Mouse (Mus musculus) hindbrain, embryonic 14.5 days (tissue): ENCODE measurements around the gene Rtn1. TPM values are rescaled to one million over a fixed set of nuclear protein-coding genes. Genes with fewer than 3 reads are reported as not detected.

Experiments
- ATAC-seq: fragments of 200-750 bp; cut with Nextera tagmentation; 2 replicates; pipeline ENCODE4 v1.8.0; 2017; ENCODE audit warnings: moderate number of reproducible peaks, mild to moderate bottlenecking, moderate TSS enrichment, moderate library complexity; ENCODE audit not compliant: low FRiP score
- DNase-seq: peaks from one replicate; pipeline ENCODE4 v3.0.0-alpha.2; 2015; ENCODE audit warnings: low spot score
- H3K27ac ChIP-seq: fragments of 300-500 bp; sonication (generic); 2 replicates; pipeline ENCODE4 v1.5.1; 2014; ENCODE audit warnings: mild to moderate bottlenecking, moderate library complexity
- H3K27me3 ChIP-seq: fragments of 300-500 bp; sonication (generic); 2 replicates; pipeline ENCODE4 v1.6.1; 2014; ENCODE audit warnings: mild to moderate bottlenecking, low read length, mixed read lengths; ENCODE audit not compliant: control insufficient read depth, insufficient read depth
- H3K36me3 ChIP-seq: fragments of 300-500 bp; sonication (generic); replicated peaks from 2 replicates; pipeline ENCODE4 v1.6.1; 2014; ENCODE audit not compliant: control insufficient read depth, insufficient read depth
- H3K4me1 ChIP-seq: fragments of 300-500 bp; sonication (generic); replicated peaks from 2 replicates; pipeline ENCODE4 v1.6.1; 2014; ENCODE audit warnings: antibody characterized with exemption, low read length, mixed read lengths; ENCODE audit not compliant: control insufficient read depth, insufficient read depth
- H3K4me2 ChIP-seq: fragments of 300-500 bp; sonication (generic); replicated peaks from 2 replicates; pipeline ENCODE4 v1.6.1; 2014; ENCODE audit warnings: mild to moderate bottlenecking, moderate library complexity
- H3K4me3 ChIP-seq: fragments of 300-500 bp; sonication (generic); replicated peaks from 2 replicates; pipeline ENCODE4 v1.5.1; 2014; ENCODE audit warnings: mild to moderate bottlenecking, low read length
- H3K9ac ChIP-seq: fragments of 300-500 bp; sonication (generic); 2 replicates; pipeline ENCODE4 v1.6.1; 2014
- H3K9me3 ChIP-seq: fragments of 300-500 bp; sonication (generic); 2 replicates; pipeline ENCODE4 v1.6.1; 2016; ENCODE audit warnings: low read length; ENCODE audit not compliant: control insufficient read depth
- WGBS: fragments of 180-500 bp; shearing (Covaris S2); extraction: QIAGEN DNeasy Blood & Tissue Kit; methylation state at CpG from one replicate; pipeline ENCODE4 v1.1.7; 2014; 5-methylcytosine and 5-hydroxymethylcytosine counted together
- polyA plus RNA-seq: library from polyadenylated mRNA; unstranded; fragments of >200 nt; fragmentation: Nextera tagmentation; extraction: Ambion mirVana; gene quantifications from 2 replicates; pipeline ENCODE4 v1.2.1, GENCODE M21; 2014

The Rtn1 gene
- polyA plus RNA-seq, result 2,853 and 2,859 TPM in 2 replicates

DNA sequence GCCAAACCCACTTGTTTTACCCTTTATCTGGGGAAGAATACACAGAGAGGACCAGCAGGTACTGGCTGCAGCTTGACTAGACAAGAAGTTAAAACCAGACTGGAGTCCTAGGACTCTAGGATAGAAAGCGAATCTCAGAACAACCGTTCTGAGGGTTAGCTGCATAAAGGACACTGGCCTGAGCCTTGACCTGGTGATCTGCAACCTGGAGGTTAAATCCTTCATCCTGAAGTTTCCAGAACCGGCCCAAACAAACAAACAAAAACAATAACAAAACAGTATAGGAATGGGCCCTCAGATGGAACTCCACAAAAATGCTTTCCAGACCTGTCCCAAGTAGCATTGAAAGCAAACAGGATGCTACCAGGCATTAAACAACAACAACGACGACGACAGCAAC lies at the start of gene Rtn1:
Gene Rtn1 (minus strand): TSS at position 101 of the 400 bp plus-strand sequence.
- peak within 1 kb of the TSS; percentile 60 for H3K4me2 ChIP-seq
- H3K36me3 ChIP-seq, result no peaks in the 10 kb centered on the region
- H3K27ac ChIP-seq, result peak within 1 kb of the TSS; percentile 87
- DNase-seq (no peak), ATAC-seq (0 out of 2 replicates have a peak, but pooled peaks have one; percentile 3)
- peaks cover 13% of the 10 kb centered on the region for H3K4me1 ChIP-seq
- WGBS, result 32% methylated on average over 6 of the region's 6 CpGs
- no peaks in the 10 kb centered on the region for H3K9me3 ChIP-seq
- H3K9ac ChIP-seq, result peak within 1 kb of the TSS; percentile 86
- no peaks in the 10 kb centered on the region for H3K27me3 ChIP-seq
- H3K4me3 ChIP-seq, result peak within 1 kb of the TSS; percentile 85

DNA sequence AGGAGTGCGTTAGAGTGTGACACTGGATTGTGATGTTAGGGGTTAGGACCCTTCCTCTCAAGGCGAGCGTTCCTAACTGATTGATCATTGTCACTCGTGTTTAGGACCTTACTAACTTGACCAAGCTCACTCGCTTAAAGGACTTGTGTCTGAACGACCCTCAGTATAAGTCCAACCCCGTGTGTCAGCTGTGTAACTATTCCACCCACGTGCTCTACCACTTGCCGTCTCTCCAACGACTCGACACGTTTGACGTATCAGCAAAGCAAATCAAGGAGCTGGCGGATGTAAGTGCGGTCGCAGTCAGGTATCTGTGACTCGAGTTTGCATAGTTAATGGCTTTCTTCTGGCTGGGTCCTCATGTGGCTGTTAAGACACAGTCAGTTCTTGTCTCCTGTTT lies 45.1 kb upstream of the Rtn1 start:
- no peak for DNase-seq
- no peak for ATAC-seq
- 78% methylated on average over 17 of the region's 17 CpGs for WGBS
- H3K27me3 ChIP-seq, result no peaks in the 10 kb centered on the region
- no peaks in the 10 kb centered on the region for H3K9me3 ChIP-seq
- no peak overlapping the region for H3K27ac ChIP-seq
- H3K4me3 ChIP-seq, result no peak overlapping the region
- H3K4me2 ChIP-seq, result no peak overlapping the region
- H3K9ac ChIP-seq, result no peak overlapping the region
- H3K36me3 ChIP-seq, result no peaks in the 10 kb centered on the region
- no peaks in the 10 kb centered on the region for H3K4me1 ChIP-seq

DNA sequence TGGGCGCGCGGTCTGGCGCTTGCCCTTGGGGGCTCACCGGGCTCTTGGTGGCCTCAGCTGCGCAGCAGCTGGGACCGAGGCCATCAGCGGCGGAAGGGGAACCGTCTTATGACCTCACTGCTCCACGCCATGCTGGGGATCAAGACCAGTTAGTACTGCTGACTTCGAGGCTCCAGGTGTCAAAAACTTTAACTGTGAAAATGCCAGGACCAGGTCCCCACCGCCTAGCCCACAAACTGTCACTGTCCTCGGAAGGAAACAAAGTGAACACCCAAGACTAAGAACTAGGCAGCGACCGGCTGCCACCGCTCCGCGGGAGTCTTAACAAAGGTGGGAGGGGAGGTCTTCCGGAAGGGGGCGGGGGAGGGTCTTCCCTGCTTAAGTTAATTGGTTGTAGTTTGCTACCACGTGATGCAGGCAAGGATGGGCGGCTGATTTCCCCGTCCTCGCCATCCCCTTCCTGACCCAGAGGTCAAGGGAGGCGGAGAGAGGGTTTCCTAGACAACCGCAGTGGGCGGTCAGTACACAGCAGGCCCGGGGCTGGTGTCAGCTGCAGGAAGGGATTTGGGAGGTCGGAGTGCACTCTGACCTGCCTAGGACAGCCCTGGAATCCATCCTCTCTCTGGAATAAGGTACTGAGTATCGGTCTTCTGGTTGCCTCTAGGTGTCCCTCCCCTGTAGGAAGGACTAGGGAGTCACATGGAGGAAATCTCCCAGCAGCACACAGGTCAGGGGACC lies 33.2 kb upstream of the Rtn1 start, which contains the start of gene Lrrc9:
Gene Lrrc9 (plus strand): TSS at position 28 of the 738 bp plus-strand sequence.
- Histone ChIP-seq H3K4me1 (0 out of 2 replicates have a peak, but pooled peaks cover 16% of the 10 kb centered on the region), H3K4me3 (peak within 1 kb of the TSS; percentile 36), H3K4me2 (peak within 1 kb of the TSS; percentile 74), H3K9me3 (no peaks in the 10 kb centered on the region), H3K9ac (peak within 1 kb of the TSS; percentile 53), H3K36me3 (no peaks in the 10 kb centered on the region), H3K27me3 (no peaks in the 10 kb centered on the region), H3K27ac (no peak within 1 kb of the TSS)
- ATAC-seq, result peak; percentile 81
- under 1% methylated on average over 31 of the region's 31 CpGs for WGBS
- peak; percentile 72 for DNase-seq

DNA sequence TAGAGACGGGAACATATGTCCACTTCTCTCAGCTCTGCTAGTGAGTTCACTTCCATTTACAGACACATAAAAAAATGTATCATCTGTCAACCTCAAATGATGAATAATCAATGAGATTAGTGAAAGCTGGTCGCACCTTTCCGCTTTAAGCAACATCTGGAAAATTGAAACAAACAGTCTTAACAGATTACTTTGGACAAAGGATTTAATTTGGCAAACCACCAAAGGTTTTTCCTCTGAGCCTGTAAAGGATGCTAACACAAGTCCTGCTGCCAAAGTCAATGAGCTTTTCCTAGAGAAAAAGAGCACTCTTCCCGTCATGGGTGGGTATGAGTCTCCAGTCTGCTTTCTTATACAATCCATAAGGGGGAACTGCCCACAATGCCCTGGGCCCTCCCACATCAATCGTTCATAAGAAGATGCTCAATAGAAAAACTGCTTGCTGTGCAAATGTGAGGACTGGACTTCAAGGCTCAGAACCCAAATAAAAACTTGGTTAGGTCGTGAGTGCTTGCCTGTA lies 30.2 kb upstream of the Rtn1 start:
- 51% methylated on average over 6 of the region's 6 CpGs for WGBS
- Histone ChIP-seq H3K36me3 (no peaks in the 10 kb centered on the region), H3K4me3 (no peak overlapping the region), H3K9ac (no peak overlapping the region), H3K4me1 (0 out of 2 replicates have a peak, but pooled peaks cover 16% of the 10 kb centered on the region), H3K4me2 (no peak overlapping the region), H3K27me3 (no peaks in the 10 kb centered on the region), H3K9me3 (no peaks in the 10 kb centered on the region), H3K27ac (no peak overlapping the region)
- DNase-seq (no peak), ATAC-seq (no peak)

DNA sequence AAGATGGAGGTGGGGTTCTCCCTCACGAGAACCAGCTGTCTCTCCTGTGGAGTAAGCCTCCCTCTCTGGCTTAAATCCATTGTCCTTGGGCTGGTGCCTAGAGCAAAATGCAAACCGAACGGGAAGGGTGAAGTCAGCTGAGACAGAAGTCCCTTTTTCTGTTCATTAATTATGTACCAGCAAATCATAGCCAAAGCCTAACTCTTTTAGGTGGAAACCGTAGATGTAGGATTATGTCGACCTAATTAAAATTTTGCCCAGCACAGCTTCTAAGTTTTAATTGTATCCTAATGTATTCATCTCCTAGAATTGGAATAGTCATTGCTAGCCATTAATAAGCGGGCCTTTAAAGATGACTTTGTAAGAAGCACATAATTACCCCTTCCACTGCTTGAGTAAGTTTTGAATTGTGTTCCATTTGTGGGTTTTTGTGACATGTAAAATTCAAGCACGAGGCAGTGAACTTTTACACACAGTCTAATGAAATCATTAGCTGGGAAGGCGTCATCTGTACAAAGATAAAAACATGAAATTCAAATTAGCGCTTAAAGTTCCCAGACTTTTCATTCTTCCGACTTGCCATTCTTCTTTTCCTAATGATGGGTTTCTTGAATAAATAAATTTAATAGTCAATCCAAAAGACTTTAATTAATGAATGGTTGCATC lies 29.0 kb upstream of the Rtn1 start:
- H3K4me3 ChIP-seq, result no peak overlapping the region
- no peak for DNase-seq
- no peaks in the 10 kb centered on the region for H3K9me3 ChIP-seq
- H3K4me1 ChIP-seq, result 0 out of 2 replicates have a peak, but pooled peaks cover 16% of the 10 kb centered on the region
- H3K27me3 ChIP-seq, result no peaks in the 10 kb centered on the region
- peak overlapping the region; percentile 49; the same call in 1 of the 2 replicates for H3K27ac ChIP-seq
- WGBS, result 46% methylated on average over 10 of the region's 10 CpGs
- H3K4me2 ChIP-seq, result no peak overlapping the region
- H3K9ac ChIP-seq, result no peak overlapping the region
- H3K36me3 ChIP-seq, result no peaks in the 10 kb centered on the region
- ATAC-seq, result no peak

DNA sequence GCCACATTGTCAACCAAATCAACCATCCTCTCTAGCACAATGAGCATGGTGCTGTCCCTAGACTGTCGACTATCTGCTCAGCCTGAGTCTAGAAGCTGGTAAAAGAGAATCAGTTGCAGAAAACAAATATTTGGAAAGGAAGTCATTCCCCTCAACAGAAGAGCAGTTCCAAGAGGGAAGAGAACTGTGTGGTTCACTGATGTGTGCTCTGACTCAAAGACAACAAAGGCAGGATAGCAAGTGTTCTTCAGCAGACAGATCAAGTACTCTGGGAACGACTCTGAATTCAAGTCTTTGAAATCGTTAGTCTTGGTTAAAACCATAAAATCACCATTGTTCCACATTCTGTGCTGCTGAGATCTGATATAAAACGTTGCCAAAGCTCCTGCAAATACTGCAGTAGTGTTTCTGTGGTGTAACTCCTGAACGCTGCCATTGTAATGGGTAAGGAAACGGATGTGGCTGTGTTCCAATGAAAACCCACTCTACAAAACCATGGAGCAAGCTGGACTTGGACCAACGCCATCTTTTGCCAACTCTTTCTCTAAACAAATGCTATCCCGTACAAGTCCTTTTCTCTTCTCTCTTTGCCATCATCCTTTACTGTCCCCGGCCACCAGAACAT lies 24.5 kb upstream of the Rtn1 start:
- Histone ChIP-seq H3K4me1 (0 out of 2 replicates have a peak, but pooled peaks cover 6% of the 10 kb centered on the region), H3K4me2 (no peak overlapping the region), H3K27ac (no peak overlapping the region), H3K9me3 (no peaks in the 10 kb centered on the region), H3K4me3 (no peak overlapping the region), H3K27me3 (no peaks in the 10 kb centered on the region), H3K36me3 (no peaks in the 10 kb centered on the region), H3K9ac (no peak overlapping the region)
- peak; percentile 37; the same call in 1 of the 2 replicates for ATAC-seq
- DNase-seq, result peak; percentile 51
- 51% methylated on average over 9 of the region's 9 CpGs for WGBS

DNA sequence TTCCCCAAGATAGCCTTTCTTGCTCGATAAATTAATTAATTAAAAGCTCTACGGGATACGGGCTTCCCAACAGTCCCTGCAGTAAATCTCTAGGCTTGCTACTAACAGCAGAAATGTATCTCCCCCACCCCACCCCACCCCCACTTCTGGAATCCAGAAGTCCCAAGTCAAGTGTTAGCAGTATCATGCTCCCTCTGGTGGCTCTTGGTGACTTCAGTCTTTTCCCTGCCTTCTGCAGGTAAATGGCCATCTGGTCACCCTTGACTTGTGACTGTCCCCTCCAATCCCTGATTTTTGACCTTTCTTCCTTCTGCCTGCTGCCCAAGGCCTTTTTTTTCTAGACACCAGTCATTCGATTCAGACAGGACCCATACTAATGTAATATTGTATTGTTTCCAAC lies 23.4 kb upstream of the Rtn1 start:
- no peak overlapping the region for H3K4me2 ChIP-seq
- no peak overlapping the region for H3K27ac ChIP-seq
- H3K4me1 ChIP-seq, result 0 out of 2 replicates have a peak, but pooled peaks cover 1% of the 10 kb centered on the region
- H3K36me3 ChIP-seq, result no peaks in the 10 kb centered on the region
- H3K9ac ChIP-seq, result no peak overlapping the region
- ATAC-seq (no peak), DNase-seq (no peak)
- 82% methylated on average over 4 of the region's 4 CpGs for WGBS
- H3K9me3 ChIP-seq, result no peaks in the 10 kb centered on the region
- no peaks in the 10 kb centered on the region for H3K27me3 ChIP-seq
- H3K4me3 ChIP-seq, result no peak overlapping the region

DNA sequence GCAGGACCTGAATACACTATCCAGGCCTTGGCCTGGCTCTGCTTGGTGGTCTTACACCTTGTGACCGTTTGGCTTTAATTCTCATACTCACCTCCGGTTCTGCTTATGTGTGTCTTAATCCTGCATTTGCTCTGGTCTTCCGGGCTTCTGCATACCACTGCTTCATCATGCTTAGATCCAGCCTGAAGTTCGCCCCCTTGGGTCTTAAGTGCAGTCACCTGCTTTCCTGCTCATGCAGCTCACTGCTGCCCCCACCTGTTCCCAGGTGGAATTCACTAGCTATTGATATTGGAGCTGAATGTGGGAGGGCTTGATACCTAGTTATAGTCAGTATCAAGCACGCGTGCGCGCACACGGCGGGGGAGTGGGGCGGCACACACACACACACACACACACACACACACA lies 18.9 kb upstream of the Rtn1 start:
- no peaks in the 10 kb centered on the region for H3K9me3 ChIP-seq
- no peaks in the 10 kb centered on the region for H3K4me1 ChIP-seq
- H3K27ac ChIP-seq, result no peak overlapping the region
- WGBS, result 26% methylated on average over 11 of the region's 11 CpGs
- H3K4me3 ChIP-seq, result 0 out of 2 replicates have a peak overlapping the region, but pooled peaks have one; percentile 3
- H3K4me2 ChIP-seq, result peak overlapping the region; percentile 37; the same call in 1 of the 2 replicates
- ATAC-seq (peak; percentile 55; the same call in 1 of the 2 replicates), DNase-seq (peak; percentile 88)
- no peaks in the 10 kb centered on the region for H3K27me3 ChIP-seq
- no peaks in the 10 kb centered on the region for H3K36me3 ChIP-seq
- no peak overlapping the region for H3K9ac ChIP-seq

DNA sequence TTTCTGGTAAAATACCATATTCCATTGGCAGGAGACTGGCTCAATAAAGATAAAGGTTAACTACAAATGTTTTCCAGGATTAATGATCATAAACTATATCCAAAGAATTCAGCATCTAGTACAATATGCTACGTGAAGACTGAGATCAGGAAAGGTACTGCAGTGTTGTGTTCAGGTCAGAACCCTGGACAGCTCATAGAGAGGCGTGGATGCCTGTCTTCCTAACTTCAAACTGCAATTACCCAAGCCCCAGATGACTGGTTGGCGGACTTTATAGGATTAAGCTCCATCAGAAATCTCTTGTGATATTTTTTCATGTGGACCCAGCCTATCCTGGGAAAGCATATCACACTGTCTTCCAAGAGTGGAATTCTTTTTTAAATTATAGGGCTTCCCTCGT lies 13.8 kb upstream of the Rtn1 start:
- Histone ChIP-seq H3K27me3 (no peaks in the 10 kb centered on the region), H3K9me3 (no peaks in the 10 kb centered on the region), H3K27ac (no peak overlapping the region), H3K4me1 (no peaks in the 10 kb centered on the region), H3K9ac (no peak overlapping the region), H3K36me3 (no peaks in the 10 kb centered on the region), H3K4me2 (no peak overlapping the region), H3K4me3 (no peak overlapping the region)
- ATAC-seq (no peak), DNase-seq (no peak)
- 59% methylated on average over 4 of the region's 4 CpGs for WGBS
